Mouse (Mus musculus): Measurements from ENCODE around the gene Dcn. TPM values are rescaled to one million over a fixed set of nuclear protein-coding genes. Genes with fewer than 3 reads are reported as not detected.

Dcn gene
- polyA plus RNA-seq (2015; fragmentation: Nextera tagmentation; extraction: Ambion mirVana) = 353 and 355 TPM in 2 replicates

GRCm38 (mm10) chr10:97479004-97479766 lies at the start of gene Dcn:
Gene Dcn (plus strand): TSS chr10:97479609.
- H3K36me3 ChIP-seq (ENCODE audit: control insufficient read depth, insufficient read depth) = no peaks in the 10 kb centered on the region
- no peak for ATAC-seq
- no peaks in the 10 kb centered on the region for H3K4me1 ChIP-seq (replicated peaks; ENCODE audit: control insufficient read depth, insufficient read depth, low read length)
- H3K27me3 ChIP-seq (replicated peaks; ENCODE audit: control insufficient read depth, insufficient read depth, low read length) = no peaks in the 10 kb centered on the region
- no peak within 1 kb of the TSS for H3K9ac ChIP-seq (ENCODE audit: low read depth, low read length)
- TF ChIP-seq CTCF (IDR thresholded peaks at IDR 0.05; ENCODE audit: low read depth) = no peak
- WGBS = 24% methylated on average over 7 of the region's 7 CpGs
- H3K27ac ChIP-seq (ENCODE audit: low read depth, low read length) = no peak within 1 kb of the TSS
- H3K4me3 ChIP-seq (ENCODE audit: low read depth, low read length) = peak within 1 kb of the TSS; percentile 16
- H3K9me3 ChIP-seq (ENCODE audit: control insufficient read depth) = no peaks in the 10 kb centered on the region
- peak within 1 kb of the TSS; percentile 28; the same call in 1 of the 2 replicates for H3K4me2 ChIP-seq (replicated peaks; ENCODE audit: low read depth)

GRCm38 (mm10) chr10:97436662-97437061 lies 42.7 kb upstream of the Dcn start:
- Histone ChIP-seq H3K36me3 (ENCODE audit: control insufficient read depth, insufficient read depth) (no peaks in the 10 kb centered on the region), H3K4me1 (replicated peaks; ENCODE audit: control insufficient read depth, insufficient read depth, low read length) (no peaks in the 10 kb centered on the region), H3K27me3 (replicated peaks; ENCODE audit: control insufficient read depth, insufficient read depth, low read length) (no peaks in the 10 kb centered on the region), H3K4me2 (replicated peaks; ENCODE audit: low read depth) (no peak overlapping the region), H3K4me3 (ENCODE audit: low read depth, low read length) (no peak overlapping the region), H3K9me3 (ENCODE audit: control insufficient read depth) (no peaks in the 10 kb centered on the region), H3K9ac (ENCODE audit: low read depth, low read length) (no peak overlapping the region), H3K27ac (ENCODE audit: low read depth, low read length) (no peak overlapping the region)
- TF ChIP-seq CTCF (IDR thresholded peaks at IDR 0.05; ENCODE audit: low read depth) = no peak
- ATAC-seq = no peak
- WGBS = 78% methylated on average over 5 of the region's 5 CpGs

GRCm38 (mm10) chr10:97442300-97442699 lies 37.1 kb upstream of the Dcn start:
- no peak overlapping the region for H3K27ac ChIP-seq (ENCODE audit: low read depth, low read length)
- WGBS = 30% methylated on average over 2 of the region's 2 CpGs
- ATAC-seq = no peak

GRCm38 (mm10) chr10:97446486-97446885 lies 32.9 kb upstream of the Dcn start:
- H3K27me3 ChIP-seq (replicated peaks; ENCODE audit: control insufficient read depth, insufficient read depth, low read length) = no peaks in the 10 kb centered on the region
- H3K9me3 ChIP-seq (ENCODE audit: control insufficient read depth) = no peaks in the 10 kb centered on the region
- 85% methylated on average over 4 of the region's 4 CpGs for WGBS
- no peak for TF ChIP-seq CTCF (IDR thresholded peaks at IDR 0.05; ENCODE audit: low read depth)
- H3K4me3 ChIP-seq (ENCODE audit: low read depth, low read length) = no peak overlapping the region
- H3K36me3 ChIP-seq (ENCODE audit: control insufficient read depth, insufficient read depth) = no peaks in the 10 kb centered on the region
- ATAC-seq = no peak
- H3K4me2 ChIP-seq (replicated peaks; ENCODE audit: low read depth) = no peak overlapping the region
- no peaks in the 10 kb centered on the region for H3K4me1 ChIP-seq (replicated peaks; ENCODE audit: control insufficient read depth, insufficient read depth, low read length)
- H3K9ac ChIP-seq (ENCODE audit: low read depth, low read length) = no peak overlapping the region
- no peak overlapping the region for H3K27ac ChIP-seq (ENCODE audit: low read depth, low read length)

More at GRCm38 (mm10) chr10:97442300-97442699, 37.1 kb upstream of the Dcn start:
- Histone ChIP-seq H3K9ac (ENCODE audit: low read depth, low read length) (no peak overlapping the region), H3K27me3 (replicated peaks; ENCODE audit: control insufficient read depth, insufficient read depth, low read length) (no peaks in the 10 kb centered on the region), H3K4me3 (ENCODE audit: low read depth, low read length) (no peak overlapping the region), H3K4me2 (replicated peaks; ENCODE audit: low read depth) (no peak overlapping the region), H3K9me3 (ENCODE audit: control insufficient read depth) (no peaks in the 10 kb centered on the region), H3K36me3 (ENCODE audit: control insufficient read depth, insufficient read depth) (no peaks in the 10 kb centered on the region), H3K4me1 (replicated peaks; ENCODE audit: control insufficient read depth, insufficient read depth, low read length) (no peaks in the 10 kb centered on the region)
- TF ChIP-seq CTCF (IDR thresholded peaks at IDR 0.05; ENCODE audit: low read depth) = no peak

- H3K4me2 ChIP-seq (replicated peaks; ENCODE audit: low read depth) = no peak overlapping the region
- no peaks in the 10 kb centered on the region for H3K9me3 ChIP-seq (ENCODE audit: control insufficient read depth)
- no peak for TF ChIP-seq CTCF (IDR thresholded peaks at IDR 0.05; ENCODE audit: low read depth)
- H3K4me3 ChIP-seq (ENCODE audit: low read depth, low read length) = no peak overlapping the region
- H3K36me3 ChIP-seq (ENCODE audit: control insufficient read depth, insufficient read depth) = no peaks in the 10 kb centered on the region
- H3K4me1 ChIP-seq (replicated peaks; ENCODE audit: control insufficient read depth, insufficient read depth, low read length) = no peaks in the 10 kb centered on the region
- no peak overlapping the region for H3K27ac ChIP-seq (ENCODE audit: low read depth, low read length)
- WGBS = 83% methylated on average over 1 of the region's 1 CpGs
- H3K27me3 ChIP-seq (replicated peaks; ENCODE audit: control insufficient read depth, insufficient read depth, low read length) = no peaks in the 10 kb centered on the region
- ATAC-seq = no peak
- H3K9ac ChIP-seq (ENCODE audit: low read depth, low read length) = no peak overlapping the region
Observed at GRCm38 (mm10) chr10:97452886-97453285, 26.5 kb upstream of the Dcn start.

GRCm38 (mm10) chr10:97453529-97453928 lies 25.9 kb upstream of the Dcn start:
- Histone ChIP-seq H3K9ac (ENCODE audit: low read depth, low read length) (no peak overlapping the region), H3K4me1 (replicated peaks; ENCODE audit: control insufficient read depth, insufficient read depth, low read length) (no peaks in the 10 kb centered on the region), H3K27me3 (replicated peaks; ENCODE audit: control insufficient read depth, insufficient read depth, low read length) (no peaks in the 10 kb centered on the region), H3K27ac (ENCODE audit: low read depth, low read length) (no peak overlapping the region), H3K9me3 (ENCODE audit: control insufficient read depth) (no peaks in the 10 kb centered on the region), H3K4me3 (ENCODE audit: low read depth, low read length) (no peak overlapping the region), H3K4me2 (replicated peaks; ENCODE audit: low read depth) (no peak overlapping the region), H3K36me3 (ENCODE audit: control insufficient read depth, insufficient read depth) (no peaks in the 10 kb centered on the region)
- 87% methylated on average over 9 of the region's 9 CpGs for WGBS
- no peak for ATAC-seq
- no peak for TF ChIP-seq CTCF (IDR thresholded peaks at IDR 0.05; ENCODE audit: low read depth)
